Mouse (Mus musculus) bone marrow, adult 2 months (tissue): Measurements from ENCODE around the gene Herpud2. TPM values are rescaled to one million over a fixed set of nuclear protein-coding genes. Genes with fewer than 3 reads are reported as not detected.
"Not testable (repeated sequence)": the region's sequence is repeated elsewhere in the genome, so short reads cannot be mapped to it uniquely, and the experiment has no call there.

Experiments used
- H3K27ac ChIP-seq: fragments of 200-500 bp; 2 replicates; pipeline ENCODE4 v1.5.1; 2012; ENCODE audit warnings: low read depth, mild to moderate bottlenecking, control low read depth, inconsistent platforms, low read length; ENCODE audit not compliant: control insufficient read depth, poor library complexity, insufficient read depth
- H3K4me1 ChIP-seq: fragments of 200-500 bp; 2 replicates; pipeline ENCODE4 v1.6.1; 2011; ENCODE audit warnings: low read length; ENCODE audit not compliant: control insufficient read depth, insufficient read depth
- H3K4me3 ChIP-seq: fragments of 200-500 bp; replicated peaks from 2 replicates; pipeline ENCODE3; 2011; ENCODE audit warnings: mild to moderate bottlenecking, low read depth, low read length, control low read depth; ENCODE audit not compliant: control insufficient read depth
- CTCF ChIP-seq: fragments of 200-500 bp; IDR thresholded peaks from 2 replicates; pipeline ENCODE4 v1.5.1; 2011; ENCODE audit warnings: low read length, control low read depth; ENCODE audit not compliant: control insufficient read depth, insufficient read depth
- POLR2A ChIP-seq: fragments of 200-500 bp; IDR thresholded peaks from 2 replicates; pipeline ENCODE4 v1.6.1; 2011; ENCODE audit warnings: low read depth, mild to moderate bottlenecking, control low read depth, low read length, borderline replicate concordance; ENCODE audit not compliant: control insufficient read depth
- WGBS: fragments of 180-500 bp; shearing (Covaris S2); methylation state at CpG from one replicate; pipeline ENCODE4 v1.1.7; 2018; 5-methylcytosine and 5-hydroxymethylcytosine counted together
- polyA plus RNA-seq: library from polyadenylated mRNA; stranded (reverse); fragments of >200 nt; gene quantifications from 2 replicates; pipeline ENCODE4 v1.2.4, GENCODE M21; 2011; ENCODE audit warnings: low replicate concordance; ENCODE audit not compliant: missing spikeins, insufficient read depth, insufficient read length

Gene Herpud2
- polyA plus RNA-seq, 1 experiment = 15.6 TPM

DNA sequence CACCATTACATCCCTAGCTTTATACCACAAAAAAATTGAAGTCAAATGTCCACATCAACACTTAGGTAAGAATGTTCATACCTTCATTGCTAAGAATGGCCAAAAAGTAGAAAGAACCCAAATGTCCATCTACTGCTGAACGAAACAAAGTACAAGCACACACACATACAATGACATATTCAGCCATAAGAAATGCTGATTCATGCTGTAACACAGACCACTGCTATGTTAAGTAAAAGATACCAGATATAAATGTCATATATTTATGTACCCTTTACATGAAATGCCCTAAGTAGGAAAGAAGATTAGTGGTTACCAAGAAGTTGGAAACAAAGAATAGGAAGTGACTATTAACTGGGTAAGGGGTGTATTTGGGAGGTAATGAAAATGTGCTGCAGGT lies 8.6 kb downstream of the Herpud2 start:
- no peak overlapping the region for H3K4me3 ChIP-seq

DNA sequence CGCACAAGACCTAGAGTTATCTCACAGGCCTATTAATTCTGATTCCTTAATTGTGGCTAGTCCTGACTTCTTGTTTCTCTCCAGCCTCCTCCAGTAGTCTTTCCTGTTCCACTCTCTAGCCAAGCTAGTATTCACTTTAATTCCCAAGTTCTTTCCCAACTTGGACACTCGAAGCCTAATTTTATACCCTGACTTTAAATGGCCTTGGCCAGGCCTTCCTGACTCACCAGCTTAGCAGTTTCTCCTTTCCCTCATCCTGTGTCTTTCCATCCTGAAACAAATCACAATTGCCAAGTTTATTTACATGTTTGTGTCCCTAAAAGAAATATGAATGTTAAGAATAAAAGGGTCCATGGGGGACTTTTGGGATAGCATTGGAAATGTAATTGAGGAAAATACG lies 9.6 kb downstream of the Herpud2 start:
- no peak overlapping the region for H3K27ac ChIP-seq
- H3K4me3 ChIP-seq = no peak overlapping the region
- no peak for TF ChIP-seq CTCF
- TF ChIP-seq POLR2A = no peak
- WGBS = 86% methylated on average over 3 of the region's 3 CpGs
- H3K4me1 ChIP-seq = no peaks in the 10 kb centered on the region

More for the DNA sequence above, 8.6 kb downstream of the Herpud2 start:
- WGBS = 50% methylated on average over 1 of the region's 1 CpGs
- no peaks in the 10 kb centered on the region for H3K4me1 ChIP-seq
- no peak overlapping the region for H3K27ac ChIP-seq
- TF ChIP-seq CTCF (no peak), POLR2A (no peak)

DNA sequence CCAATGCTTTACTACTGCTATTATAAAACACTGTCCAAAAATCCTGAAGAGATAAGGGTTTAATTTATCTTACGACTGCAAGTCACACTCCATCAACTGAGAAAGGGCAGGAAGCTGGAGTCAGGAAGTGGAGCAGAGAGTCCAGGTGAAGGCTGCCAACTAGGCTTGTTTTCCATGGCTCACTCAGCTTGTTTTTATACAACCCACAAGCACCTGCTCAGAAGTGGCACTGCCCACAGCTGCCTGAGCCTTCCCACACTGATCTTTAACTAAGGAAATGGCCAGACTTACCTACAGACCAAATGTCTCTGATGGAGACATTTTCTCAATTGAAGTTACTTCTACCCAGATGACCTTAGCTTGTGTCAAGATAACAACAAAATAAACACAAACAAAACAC lies 11.3 kb downstream of the Herpud2 start:
- no peak overlapping the region for H3K4me3 ChIP-seq
- 46% methylated on average over 1 of the region's 1 CpGs for WGBS
- H3K27ac ChIP-seq = no peak overlapping the region
- no peaks in the 10 kb centered on the region for H3K4me1 ChIP-seq
- TF ChIP-seq POLR2A (no peak), CTCF (no peak)

GRCm38 (mm10) chr9:25138900-25139299 lies 12.7 kb downstream of the Herpud2 start:
- 96% methylated on average over 1 of the region's 1 CpGs for WGBS
- Histone ChIP-seq H3K27ac (no peak overlapping the region), H3K4me3 (no peak overlapping the region), H3K4me1 (no peaks in the 10 kb centered on the region)
- TF ChIP-seq POLR2A (no peak), CTCF (no peak)

- no peak for TF ChIP-seq POLR2A
- no peaks in the 10 kb centered on the region for H3K4me1 ChIP-seq
- H3K27ac ChIP-seq = no peak overlapping the region
- H3K4me3 ChIP-seq = no peak overlapping the region
- whole genome bisulfite sequencing = 66% methylated on average over 4 of the region's 4 CpGs
These were observed 18.7 kb downstream of the Herpud2 start for GRCm38 (mm10) chr9:25132920-25133319.

- TF ChIP-seq CTCF (no peak), POLR2A (no peak)
- no peaks in the 10 kb centered on the region for H3K4me1 ChIP-seq
- H3K4me3 ChIP-seq = no peak overlapping the region
- H3K27ac ChIP-seq = no peak overlapping the region
These were observed 19.4 kb downstream of the Herpud2 start for GRCm38 (mm10) chr9:25132253-25132652.

DNA sequence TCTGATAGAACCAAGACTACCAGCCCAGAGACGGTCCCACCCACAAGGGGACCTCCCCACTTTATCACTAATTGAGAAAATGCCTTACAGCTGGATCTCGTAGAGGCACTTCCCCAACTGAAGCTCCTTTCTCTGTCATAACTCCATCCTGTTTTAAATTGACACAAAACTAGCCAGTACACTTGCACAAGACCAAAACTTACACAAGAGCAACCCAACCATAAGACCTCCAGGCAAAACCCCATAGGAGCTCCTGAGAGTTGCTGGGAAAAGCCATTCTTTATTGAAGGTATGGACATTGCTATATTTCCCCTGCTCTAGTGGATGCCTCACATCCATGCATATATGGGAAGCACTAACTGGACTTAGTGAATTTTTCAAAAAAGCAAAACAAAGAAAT lies 27.6 kb downstream of the Herpud2 start:
- TF ChIP-seq POLR2A (no peak), CTCF (no peak)
- Histone ChIP-seq H3K4me1 (no peaks in the 10 kb centered on the region), H3K27ac (no peak overlapping the region), H3K4me3 (no peak overlapping the region)
- 31% methylated on average over 2 of the region's 2 CpGs for WGBS

- not testable (repeated sequence) for H3K4me1 ChIP-seq, H3K4me3 ChIP-seq, H3K27ac ChIP-seq
- WGBS = 83% methylated on average over 1 of the region's 1 CpGs
These were observed 28.0 kb downstream of the Herpud2 start for GRCm38 (mm10) chr9:25123590-25123989.

- no peaks in the 10 kb centered on the region for H3K4me1 ChIP-seq
- H3K4me3 ChIP-seq = no peak overlapping the region
- TF ChIP-seq POLR2A (no peak), CTCF (peak; percentile 7; the same call in 1 of the 2 replicates)
- H3K27ac ChIP-seq = no peak overlapping the region
These were observed 47.0 kb downstream of the Herpud2 start for GRCm38 (mm10) chr9:25104638-25105037.
